ENCODE assay signal across 1 mouse cellular context in genomic region chr11:100625754-100626700, GRCm38 (mm10).
TF ChIP-seq lines count a peak whose summit lies in the region.

No protein-coding gene starts in this region.

TF ChIP-seq in CH12.LX, 34 proteins besides CTCF, POLR2A, EP300 and RAD21:
- no peak for TF ChIP-seq MXI1 (IDR thresholded peaks at IDR 0.05; ENCODE audit: low read depth, low read length)
- TF ChIP-seq CHD2 (IDR thresholded peaks at IDR 0.05; ENCODE audit: low read length) = no peak
- TF ChIP-seq SIN3A (IDR thresholded peaks at IDR 0.05; ENCODE audit: low read length) = no peak
- TF ChIP-seq MAX (IDR thresholded peaks at IDR 0.05; ENCODE audit: low read length) = no peak
- no peak for TF ChIP-seq KAT2A (IDR thresholded peaks at IDR 0.05; ENCODE audit: insufficient replicate concordance, low read length)
- TF ChIP-seq MAZ (IDR thresholded peaks at IDR 0.05; ENCODE audit: low read depth, low read length) = no peak
- no peak for TF ChIP-seq ZMIZ1 (IDR thresholded peaks at IDR 0.05; ENCODE audit: low read depth, low read length)
- no peak for TF ChIP-seq ZNF384 (IDR thresholded peaks at IDR 0.05; ENCODE audit: low read depth, low read length)
- no peak for TF ChIP-seq CHD1 (IDR thresholded peaks at IDR 0.05; ENCODE audit: low read depth, low read length)
- no peak for TF ChIP-seq NRF1 (IDR thresholded peaks at IDR 0.05; ENCODE audit: low read depth, low read length)
- no peak for TF ChIP-seq PAX5 (IDR thresholded peaks at IDR 0.05; ENCODE audit: low read length)
- TF ChIP-seq USF1 (IDR thresholded peaks at IDR 0.05; ENCODE audit: low read depth, low read length) = no peak
- TF ChIP-seq MAFK (IDR thresholded peaks at IDR 0.05; ENCODE audit: insufficient replicate concordance, low read length) = no peak
- TF ChIP-seq MEF2A (IDR thresholded peaks at IDR 0.05; ENCODE audit: borderline replicate concordance, low read depth, low read length) = no peak
- TF ChIP-seq NELFE (IDR thresholded peaks at IDR 0.05; ENCODE audit: low read depth, low read length) = no peak
- TF ChIP-seq BHLHE40 (IDR thresholded peaks at IDR 0.05; ENCODE audit: low read depth, low read length) = no peak
- no peak for TF ChIP-seq JUN (IDR thresholded peaks at IDR 0.05; ENCODE audit: insufficient read depth, low read depth, low read length)
- TF ChIP-seq TCF12 (IDR thresholded peaks at IDR 0.05; ENCODE audit: low read depth, low read length) = no peak
- TF ChIP-seq USF2 (conservative IDR thresholded peaks at IDR 0.05; ENCODE audit: low read depth, low read length) = no peak
- no peak for TF ChIP-seq HCFC1 (IDR thresholded peaks at IDR 0.05; ENCODE audit: low read depth, low read length)
